Mouse (Mus musculus) forebrain, embryonic 11.5 days (tissue): ENCODE data around the gene Zfp90. TPM values are rescaled to one million over a fixed set of nuclear protein-coding genes. Genes with fewer than 3 reads are reported as not detected.

Experiments
- ATAC-seq: fragments of 200-750 bp; cut with Nextera tagmentation; replicated peaks from 2 replicates; pipeline ENCODE4 v1.8.0; 2017; ENCODE audit warnings: moderate TSS enrichment; ENCODE audit not compliant: low FRiP score
- DNase-seq: peaks from one replicate; pipeline ENCODE4 v3.0.0-alpha.2; 2017; ENCODE audit warnings: low spot score
- H3K27ac ChIP-seq: fragments of 300-500 bp; sonication (generic); 2 replicates; pipeline ENCODE4 v1.5.1; 2014; ENCODE audit warnings: low read depth, low read length
- H3K27me3 ChIP-seq: fragments of 300-500 bp; sonication (generic); 2 replicates; pipeline ENCODE4 v1.6.1; 2014; ENCODE audit warnings: mild to moderate bottlenecking, low read length, mixed read lengths; ENCODE audit not compliant: control insufficient read depth, insufficient read depth
- H3K36me3 ChIP-seq: fragments of 300-500 bp; sonication (generic); 2 replicates; pipeline ENCODE4 v1.6.1; 2014; ENCODE audit warnings: mild to moderate bottlenecking, low read length, moderate library complexity, mixed read lengths; ENCODE audit not compliant: control insufficient read depth, insufficient read depth
- H3K4me1 ChIP-seq: fragments of 300-500 bp; sonication (generic); replicated peaks from 2 replicates; pipeline ENCODE4 v1.6.1; 2014; ENCODE audit warnings: low read length, mixed read lengths; ENCODE audit not compliant: control insufficient read depth, insufficient read depth
- H3K4me2 ChIP-seq: fragments of 300-500 bp; sonication (generic); 2 replicates; pipeline ENCODE4 v1.6.1; 2014; ENCODE audit warnings: low read depth, mild to moderate bottlenecking, low read length, moderate library complexity, mixed read lengths; ENCODE audit not compliant: severe bottlenecking
- H3K4me3 ChIP-seq: fragments of 300-500 bp; sonication (generic); 2 replicates; pipeline ENCODE4 v1.5.1; 2014; ENCODE audit warnings: low read depth, low read length
- H3K9ac ChIP-seq: fragments of 300-500 bp; sonication (generic); 2 replicates; pipeline ENCODE4 v1.6.1; 2014; ENCODE audit warnings: low read length
- H3K9me3 ChIP-seq: fragments of 300-500 bp; sonication (generic); 2 replicates; pipeline ENCODE4 v1.6.1; 2016; ENCODE audit warnings: low read length, mixed read lengths; ENCODE audit not compliant: control insufficient read depth
- WGBS: fragments of 180-500 bp; shearing (Covaris S2); extraction: QIAGEN DNeasy Blood & Tissue Kit; methylation state at CpG from one replicate; pipeline ENCODE4 v1.1.7; 2014; 5-methylcytosine and 5-hydroxymethylcytosine counted together
- polyA plus RNA-seq: library from polyadenylated mRNA; unstranded; fragments of >200 nt; fragmentation: Nextera tagmentation; extraction: Ambion mirVana; gene quantifications from 2 replicates; pipeline ENCODE4 v1.2.1, GENCODE M21; 2014

Gene Zfp90
- polyA plus RNA-seq = 32.8 and 34.0 TPM in 2 replicates

DNA sequence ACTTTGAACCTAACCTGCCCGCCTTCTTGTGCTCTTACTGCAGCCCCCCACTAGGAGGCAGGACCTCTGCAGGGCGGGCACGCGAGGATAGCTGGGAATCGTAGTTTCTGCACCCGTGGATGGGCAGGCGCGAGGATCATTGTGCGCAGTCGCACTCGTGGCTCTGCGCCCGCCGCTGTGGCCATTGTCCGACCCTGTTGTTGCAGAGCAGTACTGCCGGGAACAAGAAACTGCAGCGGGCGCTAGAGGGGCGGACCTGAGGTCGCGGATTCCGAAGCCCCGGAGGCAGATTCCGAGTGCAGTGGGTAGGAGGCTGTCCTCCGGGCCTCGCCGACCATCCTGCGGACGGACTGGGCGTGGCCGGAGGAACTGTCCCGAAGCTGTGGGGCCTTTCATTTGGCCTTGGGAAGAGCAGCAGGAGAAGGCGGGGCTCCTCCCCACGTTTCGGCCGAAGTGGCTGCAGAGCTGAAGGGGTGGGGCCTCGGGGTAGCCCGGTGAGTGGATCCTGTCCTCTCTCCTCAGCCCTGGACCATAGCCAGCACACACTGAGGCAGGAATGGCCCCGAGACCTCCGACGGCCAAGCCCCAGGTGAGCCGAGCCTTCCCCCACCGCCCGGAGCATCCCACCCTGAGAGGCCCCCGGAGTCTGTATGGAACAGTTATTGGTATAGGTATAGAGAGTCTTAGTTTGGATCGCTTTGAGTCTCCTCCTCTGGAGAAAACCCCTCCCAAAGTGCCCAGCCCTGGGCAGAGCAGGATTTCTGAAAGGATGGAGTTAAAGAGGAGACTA is at the start of gene Zfp90:
Gene Zfp90 (plus strand): TSS at position 146 of the 790 bp plus-strand sequence.
- WGBS = 1% methylated on average over 46 of the region's 46 CpGs
- ATAC-seq = peak; percentile 96

DNA sequence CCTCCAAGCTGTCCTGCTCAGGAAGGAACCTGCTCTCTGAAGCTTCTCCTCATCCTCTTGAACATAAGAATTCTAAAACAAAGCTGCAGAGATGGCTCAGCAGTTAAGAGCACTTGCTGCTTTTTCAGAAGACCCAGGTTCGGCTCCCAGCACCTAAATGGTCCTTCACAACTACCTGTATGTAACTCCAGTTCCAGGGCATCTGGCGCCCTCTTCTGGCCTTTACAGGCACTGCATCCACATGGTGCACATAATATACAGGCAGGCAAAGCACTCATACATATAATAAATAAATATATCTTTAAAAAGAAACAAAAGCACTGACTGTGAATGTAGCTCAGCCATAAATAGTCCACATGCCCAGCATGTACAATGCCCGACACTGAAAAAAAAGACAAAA is 46.6 kb upstream of the Zfp90 start:
- no peak for ATAC-seq
- Histone ChIP-seq H3K4me3 (no peak overlapping the region), H3K27ac (no peak overlapping the region), H3K36me3 (no peaks in the 10 kb centered on the region), H3K9ac (no peak overlapping the region), H3K27me3 (no peaks in the 10 kb centered on the region), H3K9me3 (peaks cover 3% of the 10 kb centered on the region; the same call in 1 of the 2 replicates), H3K4me1 (no peaks in the 10 kb centered on the region), H3K4me2 (no peak overlapping the region)
- DNase-seq = no peak
- 68% methylated on average over 3 of the region's 3 CpGs for WGBS

More for the DNA sequence above, at the start of gene Zfp90:
- Histone ChIP-seq H3K4me2 (peak within 1 kb of the TSS; percentile 47), H3K27ac (peak within 1 kb of the TSS; percentile 95), H3K36me3 (peaks cover 20% of the 10 kb centered on the region), H3K9me3 (peaks cover 3% of the 10 kb centered on the region; the same call in 1 of the 2 replicates), H3K4me1 (no peaks in the 10 kb centered on the region), H3K9ac (peak within 1 kb of the TSS; percentile 94), H3K27me3 (no peaks in the 10 kb centered on the region), H3K4me3 (peak within 1 kb of the TSS; percentile 74)
- DNase-seq = peak; percentile 97

DNA sequence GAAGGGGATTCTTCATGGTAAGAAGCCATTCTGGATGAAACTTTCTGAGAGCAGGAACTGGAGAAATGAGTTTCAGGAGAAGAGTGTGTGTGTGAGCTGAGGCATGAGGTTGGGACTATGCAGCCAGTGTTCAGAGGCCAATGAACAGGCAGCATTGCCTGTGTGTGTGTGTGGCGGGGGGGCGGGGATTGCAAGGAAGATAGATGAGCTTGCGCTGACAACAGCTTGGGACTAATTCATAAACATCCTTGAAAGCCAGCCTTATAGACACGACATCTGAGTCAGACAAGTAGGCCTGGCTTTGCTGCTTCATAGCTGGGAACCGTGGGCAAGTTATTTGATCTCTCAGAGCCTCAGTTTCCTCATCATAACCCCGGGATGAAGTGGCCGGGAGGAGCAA is 46.1 kb upstream of the Zfp90 start:
- no peaks in the 10 kb centered on the region for H3K4me1 ChIP-seq
- no peak for ATAC-seq
- H3K36me3 ChIP-seq = no peaks in the 10 kb centered on the region
- H3K4me2 ChIP-seq = no peak overlapping the region
- H3K4me3 ChIP-seq = no peak overlapping the region
- H3K27ac ChIP-seq = no peak overlapping the region
- 88% methylated on average over 7 of the region's 7 CpGs for WGBS
- no peaks in the 10 kb centered on the region for H3K27me3 ChIP-seq
- no peak overlapping the region for H3K9ac ChIP-seq
- H3K9me3 ChIP-seq = peaks cover 3% of the 10 kb centered on the region; the same call in 1 of the 2 replicates
- no peak for DNase-seq

DNA sequence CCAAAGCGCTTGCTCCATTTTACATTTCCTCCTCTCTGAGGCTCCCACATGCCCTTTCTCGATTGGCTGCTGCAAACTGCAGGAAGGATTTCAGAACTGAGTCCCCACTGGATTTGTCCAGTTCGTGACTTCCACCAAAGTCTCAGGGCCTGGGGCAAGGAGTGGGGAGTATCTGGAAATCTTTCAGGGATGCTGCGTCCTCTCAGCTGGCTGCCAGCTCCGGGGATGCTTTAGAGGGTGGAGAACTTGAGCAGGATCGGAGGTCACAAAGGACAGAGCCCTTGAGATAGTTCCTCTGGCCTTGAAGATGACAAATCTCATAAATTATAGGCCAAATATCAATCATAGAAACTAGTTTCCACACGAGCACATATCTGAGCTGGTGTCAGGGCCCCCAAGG is 39.2 kb upstream of the Zfp90 start:
- H3K4me3 ChIP-seq = no peak overlapping the region
- H3K9ac ChIP-seq = no peak overlapping the region
- H3K9me3 ChIP-seq = no peaks in the 10 kb centered on the region
- H3K36me3 ChIP-seq = no peaks in the 10 kb centered on the region
- WGBS = 87% methylated on average over 7 of the region's 7 CpGs
- no peak overlapping the region for H3K27ac ChIP-seq
- H3K27me3 ChIP-seq = no peaks in the 10 kb centered on the region
- H3K4me2 ChIP-seq = no peak overlapping the region
- H3K4me1 ChIP-seq = no peaks in the 10 kb centered on the region
- no peak for ATAC-seq
- DNase-seq = no peak

DNA sequence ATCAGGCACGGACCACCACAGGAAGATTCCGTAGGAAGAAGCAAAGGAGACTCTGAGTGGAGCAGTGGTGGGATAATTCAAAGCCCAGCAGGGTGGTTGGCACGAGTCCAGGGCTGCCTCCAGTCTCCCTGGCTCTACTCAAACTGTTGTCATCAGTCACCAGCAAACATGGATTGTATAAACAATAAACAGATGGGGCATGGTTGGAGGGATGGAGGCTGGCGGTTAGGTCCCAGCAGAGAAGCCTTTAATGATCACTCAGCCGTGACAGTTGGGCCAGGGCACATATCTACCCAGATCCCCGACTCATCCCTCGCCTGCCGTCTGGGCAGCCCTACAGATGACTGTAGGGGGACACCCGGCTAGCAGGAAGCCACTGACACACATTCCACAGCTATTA is 38.3 kb upstream of the Zfp90 start:
- H3K4me1 ChIP-seq = no peaks in the 10 kb centered on the region
- no peaks in the 10 kb centered on the region for H3K36me3 ChIP-seq
- ATAC-seq (no peak), DNase-seq (no peak)
- H3K9me3 ChIP-seq = no peaks in the 10 kb centered on the region
- H3K27me3 ChIP-seq = no peaks in the 10 kb centered on the region
- H3K4me3 ChIP-seq = no peak overlapping the region
- no peak overlapping the region for H3K27ac ChIP-seq
- no peak overlapping the region for H3K9ac ChIP-seq
- WGBS = 43% methylated on average over 9 of the region's 9 CpGs
- no peak overlapping the region for H3K4me2 ChIP-seq

DNA sequence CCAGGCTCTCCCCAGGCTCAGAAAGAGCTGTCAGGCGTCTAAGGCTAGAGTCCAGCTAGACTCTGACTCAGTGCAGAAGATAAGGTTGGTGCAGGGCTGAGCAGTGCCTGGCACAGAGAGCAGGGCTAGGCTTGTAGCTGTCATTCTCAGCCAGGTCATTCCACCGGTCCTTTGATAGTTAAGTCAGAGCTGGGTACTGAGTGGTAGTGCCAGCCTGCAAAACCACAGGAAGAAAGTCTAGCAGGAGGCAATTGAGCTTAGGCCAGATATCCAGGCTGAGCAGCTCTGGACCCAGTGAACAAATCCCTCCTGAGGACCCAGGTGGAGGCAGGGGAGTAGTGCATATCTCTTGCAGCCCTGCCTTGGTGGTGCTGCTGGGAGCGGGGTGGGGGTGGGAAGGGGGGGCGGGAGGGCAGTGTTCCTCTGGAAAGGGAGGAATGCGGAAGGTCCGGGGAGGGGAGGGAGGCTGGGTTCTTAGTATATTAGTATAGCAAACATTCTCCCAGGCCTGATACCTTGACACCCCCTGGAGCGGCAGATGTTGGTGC is 36.6 kb upstream of the Zfp90 start:
- 80% methylated on average over 6 of the region's 7 CpGs for WGBS
- Histone ChIP-seq H3K4me3 (no peak overlapping the region), H3K27me3 (no peaks in the 10 kb centered on the region), H3K9ac (no peak overlapping the region), H3K36me3 (no peaks in the 10 kb centered on the region), H3K4me1 (no peaks in the 10 kb centered on the region), H3K27ac (no peak overlapping the region), H3K9me3 (no peaks in the 10 kb centered on the region), H3K4me2 (no peak overlapping the region)
- ATAC-seq (no peak), DNase-seq (no peak)

DNA sequence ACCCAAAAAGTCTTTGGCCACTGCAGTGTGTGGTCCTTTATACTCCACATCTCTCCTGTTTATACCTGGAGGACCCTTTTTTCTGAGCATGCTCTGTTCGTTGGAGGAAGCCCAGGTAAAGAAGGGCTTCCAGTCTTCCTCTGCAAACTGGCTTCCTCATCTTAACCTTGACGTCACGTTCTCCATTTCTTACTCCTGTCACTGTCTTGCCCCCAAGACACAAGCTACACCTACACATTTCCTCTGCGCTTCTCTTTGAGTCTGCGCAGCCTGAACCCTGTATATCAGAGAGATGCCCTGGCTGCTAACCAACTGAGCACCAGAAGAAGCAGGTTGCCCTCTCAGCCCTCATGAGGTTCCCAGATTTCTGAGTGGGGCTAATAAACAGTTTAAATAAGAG is 35.8 kb upstream of the Zfp90 start:
- no peak overlapping the region for H3K27ac ChIP-seq
- no peak overlapping the region for H3K4me2 ChIP-seq
- no peaks in the 10 kb centered on the region for H3K27me3 ChIP-seq
- ATAC-seq (no peak), DNase-seq (no peak)
- H3K9ac ChIP-seq = no peak overlapping the region
- no peaks in the 10 kb centered on the region for H3K9me3 ChIP-seq
- no peaks in the 10 kb centered on the region for H3K4me1 ChIP-seq
- H3K4me3 ChIP-seq = no peak overlapping the region
- no peaks in the 10 kb centered on the region for H3K36me3 ChIP-seq
- 88% methylated on average over 5 of the region's 5 CpGs for WGBS

DNA sequence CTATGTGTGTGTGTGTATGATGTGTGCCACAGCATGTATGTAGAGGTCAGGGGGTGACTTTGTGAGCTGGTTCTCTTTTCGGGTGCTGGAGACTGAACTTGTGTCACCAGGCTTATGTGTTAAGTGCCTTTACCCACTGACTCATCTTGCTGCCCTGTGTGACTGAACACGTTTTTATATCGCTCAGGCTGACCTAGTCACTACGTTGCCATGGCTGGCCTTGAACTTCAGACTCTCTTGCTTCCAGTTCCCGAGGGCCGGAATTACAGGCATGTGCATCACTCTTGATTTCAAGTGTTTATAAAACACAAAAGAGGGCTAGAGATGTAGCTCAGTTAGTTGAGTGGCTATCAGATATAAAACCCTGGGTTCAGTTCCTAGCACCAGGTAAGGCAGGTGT is 34.1 kb upstream of the Zfp90 start:
- 86% methylated on average over 6 of the region's 6 CpGs for WGBS

More for the DNA sequence above, 34.1 kb upstream of the Zfp90 start:
- no peak for DNase-seq
- Histone ChIP-seq H3K9ac (no peak overlapping the region), H3K27ac (no peak overlapping the region), H3K4me3 (no peak overlapping the region), H3K36me3 (no peaks in the 10 kb centered on the region), H3K27me3 (no peaks in the 10 kb centered on the region), H3K4me1 (no peaks in the 10 kb centered on the region), H3K4me2 (no peak overlapping the region), H3K9me3 (no peaks in the 10 kb centered on the region)
- ATAC-seq = no peak
